Mouse (Mus musculus) gastrocnemius, postnatal 10 days (tissue): ENCODE results near the gene St8sia1. TPM values are rescaled to one million over a fixed set of nuclear protein-coding genes. Genes with fewer than 3 reads are reported as not detected.

Experiments used
- DNase-seq: peaks from one replicate; pipeline ENCODE4 v3.0.0; 2021; ENCODE audit warnings: mixed read lengths
- total RNA-seq, 2 experiments: library from RNA; stranded (reverse); gene quantifications; 2 replicates each; pipeline ENCODE4 v1.2.3; 2021

Gene St8sia1
- total RNA-seq, 2 experiments from 2014 or later = 0.27 to 0.42 TPM

DNA sequence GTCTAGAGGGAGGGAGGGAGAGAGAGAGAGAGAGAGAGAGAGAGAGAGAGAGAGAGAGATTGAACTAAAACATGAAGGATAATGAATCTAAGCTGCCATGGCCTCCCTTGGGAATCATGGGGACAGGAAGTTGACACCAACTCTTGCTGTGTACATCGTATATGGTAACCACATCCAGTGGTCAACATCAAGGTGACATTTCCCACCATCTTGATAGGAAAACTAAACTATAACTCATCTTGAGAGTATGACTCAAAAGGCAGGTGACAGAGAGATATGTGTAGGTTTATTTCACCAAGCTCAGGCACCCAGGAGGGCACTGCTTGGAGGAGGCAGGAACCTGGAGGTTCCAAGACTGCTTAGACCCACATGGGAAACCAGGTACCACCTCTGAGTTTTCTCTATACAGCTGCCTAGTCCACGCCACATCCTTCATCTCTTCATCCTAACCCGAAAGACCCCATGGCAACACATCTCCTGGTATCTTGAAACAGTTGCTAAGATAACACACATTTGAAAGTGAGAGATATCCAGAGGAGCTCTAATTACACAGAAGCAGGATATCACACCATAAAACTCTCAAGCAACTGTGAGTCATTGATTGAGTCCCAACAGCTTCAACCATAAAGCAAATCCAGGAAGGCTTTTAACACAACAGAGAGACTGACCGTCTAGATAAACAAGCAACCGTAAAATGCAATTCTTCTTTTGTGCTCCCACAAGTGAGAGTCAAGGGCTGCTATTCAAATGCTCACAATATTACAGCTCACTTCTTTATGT lies 141.1 kb downstream of the St8sia1 start:
- no peak for DNase-seq

DNA sequence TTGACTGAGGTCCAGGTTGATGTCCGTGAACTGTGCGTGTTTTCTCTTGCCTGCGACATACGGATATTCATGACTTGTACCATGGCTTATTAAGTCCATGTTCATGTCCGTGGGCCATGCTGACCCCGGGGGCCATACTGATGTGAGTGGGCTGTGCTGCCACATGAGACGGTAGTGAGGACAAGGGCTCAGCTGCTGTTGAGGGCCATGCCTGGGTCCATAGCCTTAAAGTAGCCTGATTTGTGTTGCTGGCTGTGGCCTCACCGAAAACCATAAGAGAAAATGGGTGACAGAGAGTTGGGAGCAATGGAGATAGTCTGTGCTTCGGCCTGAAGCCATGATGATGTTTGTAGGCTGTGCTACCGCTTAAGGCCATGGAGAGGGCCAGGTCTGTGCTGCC lies 145.9 kb downstream of the St8sia1 start:
- DNase-seq = no peak

GRCm38 (mm10) chr6:142815513-142815912 lies 148.7 kb downstream of the St8sia1 start:
- no peak for DNase-seq

DNA sequence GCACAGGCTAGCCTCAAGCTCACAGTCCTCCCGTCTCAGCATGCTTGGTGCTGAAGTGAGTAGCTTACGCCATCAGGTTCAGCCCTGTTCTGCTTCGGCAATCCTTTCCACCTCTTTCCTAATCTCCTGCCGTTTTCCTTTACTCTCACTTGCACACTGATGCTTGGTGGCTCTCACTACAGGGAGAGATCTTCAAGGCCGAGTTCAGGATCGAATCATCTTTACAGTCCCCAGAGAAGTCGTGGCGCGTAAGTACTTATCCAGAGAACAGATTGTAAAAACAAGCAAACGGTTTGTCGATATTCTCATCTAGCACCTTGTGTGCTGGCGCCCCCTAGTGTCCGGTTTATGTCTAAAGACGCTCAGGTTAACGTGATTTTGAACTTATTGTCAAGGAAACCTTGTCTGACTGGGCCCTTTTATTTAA lies 149.7 kb downstream of the St8sia1 start:
- peak; percentile 86 for DNase-seq

DNA sequence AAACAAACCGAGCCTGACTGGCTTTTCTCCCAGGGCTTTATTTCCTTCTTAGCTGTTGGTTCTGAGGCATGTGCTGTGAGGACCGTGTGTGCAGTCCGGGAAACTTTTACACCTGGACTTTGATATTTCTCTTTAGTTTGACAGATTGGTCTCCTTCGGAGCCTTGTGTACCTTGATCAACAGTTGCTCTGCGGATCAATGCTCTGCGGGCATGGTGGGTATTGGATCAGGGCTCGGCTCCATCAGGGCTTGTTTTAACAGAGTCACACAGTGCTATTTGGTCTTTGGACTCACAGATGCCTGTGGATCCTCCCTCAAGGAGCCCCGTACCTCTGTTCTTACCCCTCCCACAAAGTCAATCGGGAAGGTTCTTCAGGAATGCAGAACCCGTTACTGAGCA lies 150.2 kb downstream of the St8sia1 start:
- no peak for DNase-seq

DNA sequence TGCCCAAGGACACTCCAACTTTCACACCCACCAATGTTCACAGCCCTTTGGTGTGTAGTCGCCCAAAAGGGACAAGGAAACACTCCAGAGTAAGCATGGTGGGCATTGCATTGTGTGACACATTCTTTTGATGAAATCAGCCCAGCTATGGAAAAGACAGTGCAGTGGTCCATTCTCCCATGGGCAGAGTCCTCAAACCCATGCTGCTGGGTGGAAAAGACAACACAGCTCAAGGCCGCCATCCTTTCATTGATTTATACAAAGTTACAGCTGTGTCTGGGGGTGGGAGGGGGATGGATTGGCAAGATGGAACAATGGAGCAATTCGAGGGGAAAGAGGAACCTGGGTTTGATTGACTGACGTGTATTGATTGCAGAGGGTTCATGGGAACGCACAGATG lies 151.3 kb downstream of the St8sia1 start:
- DNase-seq = no peak

- DNase-seq = no peak
Observed at GRCm38 (mm10) chr6:142810239-142810638, 154.0 kb downstream of the St8sia1 start.

DNA sequence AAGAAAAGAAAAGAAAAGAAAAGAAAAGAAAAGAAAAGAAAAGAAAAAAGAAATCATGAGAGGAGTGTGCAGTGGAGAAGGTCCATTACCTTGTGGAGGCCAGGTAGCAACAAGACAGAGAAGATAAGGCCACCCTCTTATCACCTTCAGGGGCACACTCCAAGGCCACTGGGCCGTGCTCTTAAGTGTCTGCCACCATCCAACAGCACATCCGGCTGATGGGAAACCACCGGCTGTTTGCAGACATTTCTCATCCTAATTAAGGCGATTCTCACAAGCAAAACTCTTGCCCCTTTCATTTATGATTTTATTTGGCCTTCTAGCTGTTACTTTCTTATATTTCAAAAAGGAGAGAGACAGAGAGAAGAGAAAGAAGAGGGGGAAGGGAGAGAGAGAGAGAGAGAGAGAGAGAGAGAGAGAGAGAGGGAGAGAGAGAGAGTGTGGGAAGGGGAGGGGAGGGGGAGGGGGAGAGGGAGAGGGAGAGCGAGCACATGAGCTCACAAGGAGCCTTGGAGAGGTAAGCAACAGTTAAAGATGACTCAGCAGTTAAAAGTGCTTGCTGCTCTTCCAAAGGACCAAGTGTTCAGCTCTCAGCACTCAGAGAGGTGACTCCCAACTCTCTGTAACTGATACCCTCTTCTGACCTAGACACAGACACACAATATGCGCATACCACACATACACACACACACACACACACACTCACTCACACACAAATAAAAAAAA lies 154.7 kb downstream of the St8sia1 start:
- DNase-seq = no peak

GRCm38 (mm10) chr6:142806326-142806725 lies 157.9 kb downstream of the St8sia1 start:
- no peak for DNase-seq

DNA sequence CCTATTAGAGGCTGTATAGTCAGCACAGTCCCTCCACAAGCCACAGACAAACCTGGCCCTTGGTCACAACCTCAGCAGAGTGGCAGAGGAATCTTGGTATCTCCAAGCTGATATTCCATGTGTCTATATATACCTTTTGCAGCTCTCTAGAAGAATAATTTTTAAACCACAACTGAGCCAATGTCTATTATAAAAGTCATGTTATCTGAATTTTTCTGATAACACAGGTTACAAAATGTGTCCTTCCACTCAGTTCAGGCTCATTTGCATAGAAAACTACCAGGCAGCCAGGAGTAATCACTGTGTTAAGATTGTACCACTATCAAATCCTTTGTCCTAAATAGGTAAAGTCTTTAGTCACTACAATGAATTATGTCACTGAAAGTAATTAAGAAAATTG lies 159.8 kb downstream of the St8sia1 start, which contains the start of gene Sult6b2:
Gene Sult6b2, minus strand, starts transcription at position 101 of the 400 bp plus-strand sequence.
- DNase-seq = no peak

DNA sequence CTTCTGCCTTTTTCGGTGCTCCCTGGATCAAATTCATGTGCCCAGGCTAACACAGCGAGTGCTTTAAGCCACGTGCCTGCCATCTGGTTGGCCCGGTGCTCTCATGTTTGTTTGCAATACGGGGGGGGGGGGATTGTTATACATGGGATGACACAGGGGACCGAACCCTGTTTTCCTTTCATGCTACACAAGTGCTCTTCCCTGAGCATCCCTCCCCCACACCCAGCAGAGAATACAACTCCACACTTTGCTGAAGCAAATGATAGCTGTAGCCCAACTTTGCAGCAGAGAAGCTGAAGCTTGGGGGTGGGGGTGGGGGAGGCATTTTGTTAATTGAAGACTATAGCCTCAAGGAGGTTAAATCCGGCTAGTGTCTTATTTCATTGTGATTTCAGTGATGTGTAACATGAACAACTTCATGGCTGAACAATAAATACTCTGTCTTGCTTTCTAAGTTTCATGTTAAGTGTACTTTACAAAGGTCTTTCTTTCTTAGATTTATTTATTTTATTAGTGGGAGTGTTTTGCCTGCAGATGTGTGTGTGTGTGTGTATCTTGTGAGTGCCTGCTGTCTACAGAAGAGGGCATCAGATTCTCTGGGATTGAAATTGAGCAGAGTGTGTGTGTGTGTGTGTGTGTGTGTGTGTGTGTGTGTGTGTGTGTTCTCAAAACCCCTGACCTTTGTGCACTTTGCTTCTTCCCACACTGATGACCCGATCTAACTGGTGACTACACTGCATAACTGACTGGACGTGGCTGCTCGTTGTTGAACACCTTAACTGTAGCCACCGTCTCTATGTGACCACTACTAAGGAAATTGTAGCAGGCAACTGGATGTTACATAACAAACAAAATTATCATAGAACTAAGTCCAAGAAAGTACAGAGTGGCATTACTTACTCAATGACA lies 161.4 kb downstream of the St8sia1 start:
- DNase-seq = no peak

- DNase-seq = no peak
Observed at GRCm38 (mm10) chr6:142801687-142802086, 162.6 kb downstream of the St8sia1 start.

DNA sequence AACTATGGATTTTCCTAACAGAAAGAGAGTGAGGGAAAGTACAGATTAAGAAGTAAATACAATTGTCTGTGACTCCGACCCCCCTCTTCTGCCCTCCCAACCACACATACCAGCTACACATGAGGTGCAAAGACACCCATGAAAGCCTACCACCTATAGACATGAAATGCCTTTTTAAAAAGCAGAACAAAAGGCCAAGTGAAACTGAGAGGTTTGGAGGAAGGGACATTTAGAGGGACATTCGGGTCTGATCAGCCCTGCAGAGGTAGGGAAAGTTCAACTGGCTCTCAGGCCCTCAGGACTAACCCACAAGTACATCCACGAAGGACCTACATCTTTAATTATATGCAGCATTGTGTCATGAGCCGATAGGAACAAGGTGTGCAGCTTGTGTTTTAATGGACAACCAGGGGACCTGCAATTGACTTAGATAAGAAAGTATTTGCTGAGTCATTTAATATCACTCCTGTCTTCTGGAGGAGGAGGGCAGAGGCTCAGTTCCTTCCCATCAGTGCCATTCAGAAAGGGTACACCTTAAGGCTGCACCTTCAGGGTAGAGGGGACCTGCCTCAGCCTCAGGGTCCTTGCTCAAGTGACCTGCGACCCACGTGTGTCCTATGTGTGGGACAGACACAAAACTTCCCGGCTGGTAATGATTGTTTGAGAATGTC lies 164.4 kb downstream of the St8sia1 start:
- no peak for DNase-seq

GRCm38 (mm10) chr6:142798837-142799236 lies 165.4 kb downstream of the St8sia1 start:
- no peak for DNase-seq

DNA sequence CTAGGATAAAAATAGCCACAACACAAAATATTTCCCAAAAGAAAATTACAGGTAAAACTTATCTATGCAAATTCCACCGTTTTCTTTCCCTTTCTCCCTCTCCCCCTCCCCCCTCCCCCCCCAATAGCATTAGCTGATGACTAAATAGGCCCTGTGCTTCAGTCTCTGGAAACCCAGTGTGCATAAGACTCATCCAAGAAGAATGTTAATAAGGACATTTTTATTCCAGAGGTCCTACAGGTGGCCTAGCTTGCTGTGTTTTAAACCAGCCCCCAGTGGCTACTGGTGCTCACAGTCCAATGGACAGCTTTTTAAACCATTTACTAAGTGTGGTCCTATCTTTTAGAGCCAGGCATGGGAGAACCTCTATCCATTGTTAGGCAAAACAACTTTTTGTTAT lies 166.3 kb downstream of the St8sia1 start:
- DNase-seq = no peak

GRCm38 (mm10) chr6:142795655-142796441 lies 168.4 kb downstream of the St8sia1 start:
- no peak for DNase-seq

DNA sequence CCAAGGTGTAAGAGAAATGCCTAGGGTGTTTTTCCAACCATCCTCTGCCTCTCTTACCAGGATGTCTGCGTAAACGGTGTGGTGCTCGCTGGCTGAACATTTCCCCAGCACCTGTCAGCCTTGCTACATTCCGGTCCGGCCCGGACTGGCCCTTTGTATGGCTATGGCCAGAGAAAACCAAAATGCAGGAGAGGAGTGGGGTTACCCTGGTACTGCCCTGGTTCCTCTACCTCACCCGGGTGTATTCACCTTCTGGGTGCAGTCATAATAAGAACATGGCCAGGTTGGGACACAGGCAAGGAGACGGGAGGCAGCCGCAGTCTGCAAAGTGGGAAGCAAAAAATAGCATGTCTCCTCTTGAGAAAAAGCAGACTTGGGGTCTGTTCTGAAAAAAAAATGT lies 169.2 kb downstream of the St8sia1 start:
- no peak for DNase-seq

DNA sequence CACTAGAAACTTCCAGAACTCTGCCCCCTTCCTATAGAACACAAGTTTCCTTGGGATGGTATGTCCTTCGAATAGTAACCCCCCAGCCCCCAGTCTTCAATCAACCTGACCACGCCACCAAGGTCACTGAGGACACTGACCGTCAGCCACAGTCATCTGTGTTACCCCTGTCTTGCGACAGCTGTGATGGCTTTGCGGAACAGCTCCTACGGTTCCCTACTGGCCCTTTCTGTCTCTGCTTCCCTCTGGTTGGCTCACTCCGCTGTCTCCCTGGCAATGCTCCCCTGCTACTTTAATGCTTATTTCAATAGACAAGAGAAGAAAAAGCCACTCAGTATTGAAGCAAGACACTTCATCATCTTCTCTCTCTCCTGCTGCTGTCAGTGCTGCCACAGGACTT lies 170.8 kb downstream of the St8sia1 start:
- no peak for DNase-seq

- DNase-seq = no peak
Observed at GRCm38 (mm10) chr6:142792241-142792968, 171.8 kb downstream of the St8sia1 start.

DNA sequence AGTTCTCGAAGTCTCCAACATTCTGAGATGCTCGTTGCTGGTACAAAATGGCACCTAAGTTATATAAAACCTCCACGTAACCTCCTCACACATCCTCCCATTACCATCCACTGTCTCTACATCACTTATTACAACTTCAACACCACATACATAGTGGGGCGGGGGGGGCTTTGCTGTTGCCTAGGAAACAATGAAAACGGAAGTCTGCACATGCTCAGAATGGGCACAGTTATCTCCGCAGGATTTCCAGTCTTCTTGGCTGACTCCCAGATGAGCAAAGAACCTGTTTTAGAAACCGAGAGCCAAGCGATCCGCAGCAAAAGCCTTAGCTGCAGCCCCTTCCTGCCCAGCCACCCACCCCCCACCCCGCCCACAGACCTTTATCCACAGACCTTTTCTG lies 174.5 kb downstream of the St8sia1 start:
- DNase-seq = no peak
